Mouse (Mus musculus): ENCODE measurements around the gene Zkscan1. TPM values are rescaled to one million over a fixed set of nuclear protein-coding genes. Genes with fewer than 3 reads are reported as not detected.

The Zkscan1 gene
- polyA plus RNA-seq, 1 experiment from 2014 or later, result 31.5 TPM

DNA sequence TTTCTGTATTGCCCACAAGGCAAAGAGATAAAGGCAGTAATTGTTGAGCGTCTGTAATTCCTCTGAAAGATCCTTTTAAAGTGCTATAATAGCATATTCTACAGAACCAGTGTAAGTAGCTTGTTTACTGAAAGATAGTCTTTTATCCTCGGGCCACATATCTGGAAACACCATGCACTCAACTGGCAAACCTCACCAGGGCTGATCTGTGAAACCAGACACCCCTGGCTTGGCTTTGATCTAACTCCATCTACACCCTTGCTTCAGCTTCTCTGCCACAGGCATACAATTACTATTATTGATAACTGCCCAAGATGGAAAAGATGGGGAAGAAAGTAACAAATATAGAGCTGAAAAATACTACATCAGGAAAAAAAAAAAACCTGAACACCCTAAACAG, 377 bp upstream of the Zkscan1 start:
- Histone ChIP-seq H3K9ac (ENCODE audit: low read length) (no peak overlapping the region), H3K4me1 (ENCODE audit: control insufficient read depth, insufficient read depth, low read length) (no peaks in the 10 kb centered on the region), H3K4me2 (ENCODE audit: low read depth, severe bottlenecking) (peak overlapping the region; percentile 39), H3K27me3 (ENCODE audit: control insufficient read depth, insufficient read depth, low read length) (no peaks in the 10 kb centered on the region), H3K9me3 (ENCODE audit: control insufficient read depth, low read length) (no peaks in the 10 kb centered on the region), H3K4me3 (ENCODE audit: low read depth, low read length) (peak overlapping the region; percentile 93), H3K27ac (replicated peaks; ENCODE audit: low read depth, low read length) (no peak overlapping the region), H3K36me3 (ENCODE audit: control insufficient read depth, insufficient read depth, low read length) (no peaks in the 10 kb centered on the region; the same call in 1 of the 2 replicates)
- 23% methylated on average over 2 of the region's 2 CpGs for WGBS
- DNase-seq (ENCODE audit: low spot score) (peak; percentile 21), ATAC-seq (ENCODE audit: insufficient number of reproducible peaks, low FRiP score, low TSS enrichment, low read depth) (no peak)

DNA sequence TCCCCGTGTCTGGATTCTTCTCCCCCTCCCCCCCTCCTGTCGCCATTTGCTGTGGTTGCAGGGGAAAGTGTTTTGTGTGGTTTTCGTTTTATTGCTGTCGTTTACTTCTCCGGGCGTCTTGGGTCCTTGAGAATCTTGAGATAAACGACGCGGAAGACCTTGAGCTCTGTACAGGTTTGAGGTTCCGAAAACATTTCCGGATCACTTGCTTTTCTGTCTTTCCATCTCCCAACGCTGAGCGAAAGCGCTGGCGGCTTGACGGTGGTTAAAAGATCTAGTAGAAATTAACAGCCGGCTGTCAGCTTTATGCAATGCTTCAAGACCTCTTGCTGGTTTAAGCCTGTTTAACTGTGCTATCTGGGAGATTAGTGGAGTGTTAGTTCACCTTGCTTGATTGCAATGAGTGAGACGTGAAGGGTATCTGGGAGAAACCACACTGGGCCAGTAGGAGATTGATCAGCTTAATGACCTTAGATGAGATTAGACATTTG, 582 bp downstream of the Zkscan1 start:
- DNase-seq (ENCODE audit: low spot score) (peak; percentile 38), ATAC-seq (ENCODE audit: insufficient number of reproducible peaks, low FRiP score, low TSS enrichment, low read depth) (no peak)
- Histone ChIP-seq H3K4me3 (ENCODE audit: low read depth, low read length) (peak overlapping the region; percentile 93), H3K4me1 (ENCODE audit: control insufficient read depth, insufficient read depth, low read length) (no peaks in the 10 kb centered on the region), H3K9me3 (ENCODE audit: control insufficient read depth, low read length) (no peaks in the 10 kb centered on the region), H3K9ac (ENCODE audit: low read length) (peak overlapping the region; percentile 99), H3K4me2 (ENCODE audit: low read depth, severe bottlenecking) (peak overlapping the region; percentile 65), H3K27ac (replicated peaks; ENCODE audit: low read depth, low read length) (peak overlapping the region; percentile 69), H3K27me3 (ENCODE audit: control insufficient read depth, insufficient read depth, low read length) (no peaks in the 10 kb centered on the region), H3K36me3 (ENCODE audit: control insufficient read depth, insufficient read depth, low read length) (no peaks in the 10 kb centered on the region; the same call in 1 of the 2 replicates)
- WGBS, result under 1% methylated on average over 18 of the region's 18 CpGs

DNA sequence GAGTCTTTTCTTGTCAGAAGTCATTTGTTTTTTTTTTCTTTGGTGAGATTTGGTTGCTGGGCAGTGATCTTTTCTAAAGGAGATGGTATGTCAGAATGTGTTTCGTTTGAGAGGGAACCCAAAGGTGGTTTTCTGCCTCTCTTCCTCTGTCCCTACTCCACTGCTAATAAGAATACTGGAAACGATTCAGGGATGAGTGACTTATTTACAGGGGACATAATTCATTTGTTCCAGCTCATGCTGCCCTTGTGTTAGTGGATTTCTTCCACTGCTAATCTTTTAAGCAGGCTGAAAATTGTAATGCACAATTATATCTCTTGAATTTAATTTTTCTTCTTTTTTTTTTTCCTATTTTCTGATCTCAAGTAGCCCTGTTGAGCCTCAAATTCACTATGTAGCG, 2.0 kb downstream of the Zkscan1 start:
- Histone ChIP-seq H3K4me1 (ENCODE audit: control insufficient read depth, insufficient read depth, low read length) (no peaks in the 10 kb centered on the region), H3K36me3 (ENCODE audit: control insufficient read depth, insufficient read depth, low read length) (no peaks in the 10 kb centered on the region; the same call in 1 of the 2 replicates), H3K4me3 (ENCODE audit: low read depth, low read length) (no peak overlapping the region; the same call in 1 of the 2 replicates), H3K9me3 (ENCODE audit: control insufficient read depth, low read length) (no peaks in the 10 kb centered on the region), H3K9ac (ENCODE audit: low read length) (no peak overlapping the region), H3K27ac (replicated peaks; ENCODE audit: low read depth, low read length) (no peak overlapping the region), H3K4me2 (ENCODE audit: low read depth, severe bottlenecking) (peak overlapping the region; percentile 65; the same call in 1 of the 2 replicates), H3K27me3 (ENCODE audit: control insufficient read depth, insufficient read depth, low read length) (no peaks in the 10 kb centered on the region)
- DNase-seq (ENCODE audit: low spot score), result no peak
- no peak for ATAC-seq (ENCODE audit: insufficient number of reproducible peaks, low FRiP score, low TSS enrichment, low read depth)
- 92% methylated on average over 3 of the region's 3 CpGs for WGBS

DNA sequence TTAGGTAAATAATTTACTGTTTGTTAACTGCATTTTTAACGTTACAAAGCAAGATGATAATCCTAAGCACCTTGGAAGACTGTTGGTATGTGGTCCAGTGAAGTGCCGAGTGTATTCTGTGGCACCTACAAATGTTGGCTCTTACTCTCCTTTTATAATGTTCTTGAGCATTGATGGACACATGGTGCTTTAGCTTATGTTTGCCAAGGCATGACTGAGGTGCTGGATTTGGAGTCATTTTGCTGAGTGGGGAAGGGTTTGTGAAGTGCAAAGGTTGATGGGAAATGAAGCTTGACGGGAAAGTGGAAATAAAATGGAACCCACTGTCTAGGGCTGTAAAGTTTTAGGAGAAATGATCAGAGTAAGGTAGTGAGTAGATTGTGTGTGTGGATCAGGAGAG, 3.5 kb downstream of the Zkscan1 start:
- H3K4me2 ChIP-seq (ENCODE audit: low read depth, severe bottlenecking), result no peak overlapping the region

DNA sequence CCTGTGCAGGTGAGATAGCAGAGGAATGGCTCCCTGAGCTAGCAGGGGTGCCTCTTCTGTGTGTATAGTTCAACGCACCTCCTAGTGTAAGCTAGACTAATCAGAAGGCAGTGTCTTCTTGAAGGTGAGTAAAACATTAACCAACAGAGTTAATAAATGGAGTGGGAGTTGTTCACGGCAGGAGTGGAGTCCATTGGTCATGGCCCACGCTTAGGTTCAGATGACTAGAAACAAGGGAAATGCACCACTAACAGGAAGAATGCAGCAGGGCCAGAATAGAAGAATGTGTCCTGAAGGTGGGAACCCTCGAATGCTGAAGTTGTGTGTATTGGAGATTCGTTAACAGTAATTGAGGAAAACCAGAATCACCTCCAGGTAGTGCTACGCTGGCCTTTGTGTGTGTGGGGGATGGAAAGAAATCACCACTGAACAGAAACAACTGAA, 4.2 kb downstream of the Zkscan1 start:
- Histone ChIP-seq H3K27ac (replicated peaks; ENCODE audit: low read depth, low read length) (no peak overlapping the region), H3K4me3 (ENCODE audit: low read depth, low read length) (no peak overlapping the region), H3K4me1 (ENCODE audit: control insufficient read depth, insufficient read depth, low read length) (no peaks in the 10 kb centered on the region), H3K9ac (ENCODE audit: low read length) (no peak overlapping the region), H3K4me2 (ENCODE audit: low read depth, severe bottlenecking) (no peak overlapping the region), H3K27me3 (ENCODE audit: control insufficient read depth, insufficient read depth, low read length) (no peaks in the 10 kb centered on the region), H3K36me3 (ENCODE audit: control insufficient read depth, insufficient read depth, low read length) (peaks cover 7% of the 10 kb centered on the region), H3K9me3 (ENCODE audit: control insufficient read depth, low read length) (no peaks in the 10 kb centered on the region)
- DNase-seq (ENCODE audit: low spot score) (no peak), ATAC-seq (ENCODE audit: insufficient number of reproducible peaks, low FRiP score, low TSS enrichment, low read depth) (no peak)
- WGBS, result 89% methylated on average over 6 of the region's 6 CpGs

More for the DNA sequence above, 3.5 kb downstream of the Zkscan1 start:
- no peak overlapping the region for H3K9ac ChIP-seq (ENCODE audit: low read length)
- peaks cover 6% of the 10 kb centered on the region for H3K36me3 ChIP-seq (ENCODE audit: control insufficient read depth, insufficient read depth, low read length)
- no peak overlapping the region for H3K4me3 ChIP-seq (ENCODE audit: low read depth, low read length)
- DNase-seq (ENCODE audit: low spot score) (no peak), ATAC-seq (ENCODE audit: insufficient number of reproducible peaks, low FRiP score, low TSS enrichment, low read depth) (no peak)
- H3K27me3 ChIP-seq (ENCODE audit: control insufficient read depth, insufficient read depth, low read length), result no peaks in the 10 kb centered on the region
- H3K27ac ChIP-seq (replicated peaks; ENCODE audit: low read depth, low read length), result no peak overlapping the region
- no peaks in the 10 kb centered on the region for H3K9me3 ChIP-seq (ENCODE audit: control insufficient read depth, low read length)
- H3K4me1 ChIP-seq (ENCODE audit: control insufficient read depth, insufficient read depth, low read length), result no peaks in the 10 kb centered on the region
- WGBS, result 91% methylated on average over 3 of the region's 3 CpGs

DNA sequence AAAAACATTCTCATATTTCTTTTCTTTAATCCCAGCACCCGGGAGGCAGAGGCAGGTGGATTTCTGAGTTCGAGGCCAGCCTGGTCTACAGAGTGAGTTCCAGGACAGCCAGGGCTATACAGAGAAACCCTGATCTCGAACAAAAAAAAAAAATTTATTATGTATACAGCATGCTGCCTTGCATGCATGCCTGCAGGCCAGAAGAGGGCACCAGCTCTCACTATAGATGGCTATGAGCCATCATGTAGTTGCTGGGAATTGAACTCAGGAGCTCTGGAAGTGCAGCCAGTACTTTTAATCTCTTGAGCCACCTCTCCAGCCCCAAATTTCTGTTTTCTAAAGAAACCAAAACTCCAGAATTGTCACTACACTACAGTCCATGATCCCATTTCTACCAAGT, 5.4 kb downstream of the Zkscan1 start:
- H3K4me3 ChIP-seq (ENCODE audit: low read depth, low read length), result no peak overlapping the region
- no peak overlapping the region for H3K27ac ChIP-seq (replicated peaks; ENCODE audit: low read depth, low read length)
- no peak overlapping the region for H3K4me2 ChIP-seq (ENCODE audit: low read depth, severe bottlenecking)
- H3K36me3 ChIP-seq (ENCODE audit: control insufficient read depth, insufficient read depth, low read length), result peaks cover 9% of the 10 kb centered on the region
- DNase-seq (ENCODE audit: low spot score) (peak; percentile 23), ATAC-seq (ENCODE audit: insufficient number of reproducible peaks, low FRiP score, low TSS enrichment, low read depth) (no peak)
- H3K9ac ChIP-seq (ENCODE audit: low read length), result no peak overlapping the region
- no peaks in the 10 kb centered on the region for H3K4me1 ChIP-seq (ENCODE audit: control insufficient read depth, insufficient read depth, low read length)
- H3K9me3 ChIP-seq (ENCODE audit: control insufficient read depth, low read length), result no peaks in the 10 kb centered on the region
- H3K27me3 ChIP-seq (ENCODE audit: control insufficient read depth, insufficient read depth, low read length), result no peaks in the 10 kb centered on the region
- 82% methylated on average over 3 of the region's 3 CpGs for WGBS

DNA sequence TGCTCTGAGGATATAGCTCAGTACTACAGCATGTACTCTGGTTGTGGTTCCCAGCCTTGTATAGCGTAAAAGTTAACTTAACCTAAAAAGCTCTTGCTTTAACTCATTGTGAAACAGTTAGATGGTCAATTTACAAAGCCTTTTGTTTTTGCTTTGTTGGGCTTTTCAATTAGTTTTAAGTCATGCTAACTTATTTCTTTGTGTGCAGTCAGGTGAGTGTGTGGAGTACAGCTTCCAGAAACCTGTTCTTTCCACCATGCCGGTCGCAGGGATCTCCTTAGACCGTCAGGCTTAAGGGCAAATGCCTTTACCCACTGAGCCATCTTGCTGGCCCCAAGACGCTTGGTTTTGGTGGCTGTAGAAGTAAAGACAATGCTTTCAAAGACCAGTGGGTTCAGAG, 5.9 kb downstream of the Zkscan1 start:
- Histone ChIP-seq H3K27ac (replicated peaks; ENCODE audit: low read depth, low read length) (no peak overlapping the region), H3K9me3 (ENCODE audit: control insufficient read depth, low read length) (no peaks in the 10 kb centered on the region), H3K4me2 (ENCODE audit: low read depth, severe bottlenecking) (no peak overlapping the region), H3K27me3 (ENCODE audit: control insufficient read depth, insufficient read depth, low read length) (no peaks in the 10 kb centered on the region), H3K9ac (ENCODE audit: low read length) (no peak overlapping the region), H3K4me3 (ENCODE audit: low read depth, low read length) (no peak overlapping the region), H3K36me3 (ENCODE audit: control insufficient read depth, insufficient read depth, low read length) (peaks cover 9% of the 10 kb centered on the region), H3K4me1 (ENCODE audit: control insufficient read depth, insufficient read depth, low read length) (no peaks in the 10 kb centered on the region)
- ATAC-seq (ENCODE audit: insufficient number of reproducible peaks, low FRiP score, low TSS enrichment, low read depth) (no peak), DNase-seq (ENCODE audit: low spot score) (no peak)
- WGBS, result 95% methylated on average over 5 of the region's 5 CpGs

DNA sequence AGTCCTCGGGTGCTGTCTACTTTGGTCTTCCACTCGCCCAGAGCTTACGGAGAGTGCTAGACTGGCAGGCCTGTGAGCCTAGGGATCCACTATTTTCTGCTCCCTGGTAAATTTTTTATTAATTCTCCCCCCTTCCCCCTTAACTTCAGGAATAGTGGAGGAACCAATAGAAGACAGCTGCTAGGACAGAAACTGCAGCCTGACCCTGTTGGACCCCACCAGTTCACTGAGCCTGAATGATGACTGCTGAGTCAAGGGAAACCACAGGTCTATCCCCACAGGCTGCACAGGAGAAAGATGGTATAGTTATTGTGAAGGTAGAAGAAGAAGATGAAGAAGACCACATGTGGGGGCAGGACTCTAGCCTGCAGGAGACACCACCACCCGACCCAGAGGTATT, 7.9 kb downstream of the Zkscan1 start:
- no peak overlapping the region for H3K4me3 ChIP-seq (ENCODE audit: low read depth, low read length)
- H3K27me3 ChIP-seq (ENCODE audit: control insufficient read depth, insufficient read depth, low read length), result no peaks in the 10 kb centered on the region
- no peak overlapping the region for H3K27ac ChIP-seq (replicated peaks; ENCODE audit: low read depth, low read length)
- peaks cover 18% of the 10 kb centered on the region for H3K36me3 ChIP-seq (ENCODE audit: control insufficient read depth, insufficient read depth, low read length)
- no peak overlapping the region for H3K4me2 ChIP-seq (ENCODE audit: low read depth, severe bottlenecking)
- no peak overlapping the region for H3K9ac ChIP-seq (ENCODE audit: low read length)
- ATAC-seq (ENCODE audit: insufficient number of reproducible peaks, low FRiP score, low TSS enrichment, low read depth) (no peak), DNase-seq (ENCODE audit: low spot score) (no peak)
- H3K9me3 ChIP-seq (ENCODE audit: control insufficient read depth, low read length), result no peaks in the 10 kb centered on the region
- 94% methylated on average over 4 of the region's 4 CpGs for WGBS
- no peaks in the 10 kb centered on the region for H3K4me1 ChIP-seq (ENCODE audit: control insufficient read depth, insufficient read depth, low read length)

DNA sequence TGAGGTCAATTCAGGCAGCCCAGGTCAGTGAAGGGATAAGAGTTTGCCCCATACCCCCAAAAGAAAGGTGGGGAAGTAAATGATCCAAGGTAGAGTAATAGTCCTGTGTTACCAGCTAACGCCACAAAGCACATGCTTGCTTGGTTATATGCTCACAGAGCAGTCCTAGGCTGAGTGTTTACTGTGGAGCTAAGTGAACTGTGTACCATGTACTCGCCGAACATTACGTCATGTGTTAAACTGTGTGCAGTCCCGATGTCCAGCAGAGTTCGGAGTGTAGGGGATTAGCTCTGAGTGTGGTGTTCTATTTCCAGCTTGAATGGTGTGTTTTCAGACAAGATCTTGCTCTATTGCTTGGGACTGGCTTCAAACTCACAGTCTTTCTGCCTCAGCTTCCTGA, 9.6 kb downstream of the Zkscan1 start:
- H3K9ac ChIP-seq (ENCODE audit: low read length), result no peak overlapping the region
- ATAC-seq (ENCODE audit: insufficient number of reproducible peaks, low FRiP score, low TSS enrichment, low read depth) (no peak), DNase-seq (ENCODE audit: low spot score) (no peak)
- H3K4me1 ChIP-seq (ENCODE audit: control insufficient read depth, insufficient read depth, low read length), result no peaks in the 10 kb centered on the region
- H3K4me2 ChIP-seq (ENCODE audit: low read depth, severe bottlenecking), result no peak overlapping the region
- no peaks in the 10 kb centered on the region for H3K9me3 ChIP-seq (ENCODE audit: control insufficient read depth, low read length)
- no peak overlapping the region for H3K4me3 ChIP-seq (ENCODE audit: low read depth, low read length)
- H3K36me3 ChIP-seq (ENCODE audit: control insufficient read depth, insufficient read depth, low read length), result peaks cover 28% of the 10 kb centered on the region
- H3K27ac ChIP-seq (replicated peaks; ENCODE audit: low read depth, low read length), result no peak overlapping the region
- 94% methylated on average over 6 of the region's 6 CpGs for WGBS
- H3K27me3 ChIP-seq (ENCODE audit: control insufficient read depth, insufficient read depth, low read length), result no peaks in the 10 kb centered on the region

All from limb, embryonic 11.5 days (tissue).